ENCODE assay signal across 1 mouse cellular context in the genomic region with DNA sequence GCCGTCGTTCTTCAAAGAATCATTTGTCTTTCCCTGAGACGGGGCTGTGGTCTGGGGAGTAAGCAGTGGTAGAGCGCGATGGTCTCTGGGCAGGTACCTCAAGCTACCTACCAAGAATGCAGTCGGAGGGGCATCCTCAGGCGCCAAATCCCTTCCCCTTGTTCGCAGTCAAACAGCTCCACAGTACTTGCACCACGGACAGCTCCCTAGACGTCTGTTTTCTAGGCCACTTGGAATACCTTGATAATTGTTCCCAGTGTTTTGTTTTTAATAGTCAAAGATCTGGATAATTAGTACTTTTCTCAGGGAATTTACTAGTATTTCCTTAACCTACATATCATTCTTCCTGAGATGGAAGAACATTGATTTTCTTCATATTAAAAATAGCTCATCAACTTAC.
TF ChIP-seq lines count a peak whose summit lies in the region.

No protein-coding gene starts in this region.

TF ChIP-seq in MEL, 35 proteins besides CTCF, POLR2A, EP300 and RAD21:
- TF ChIP-seq ZNF384 (IDR thresholded peaks at IDR 0.05; ENCODE audit: low read depth, low read length): no peak
- no peak for TF ChIP-seq GATA1 (IDR thresholded peaks at IDR 0.05; ENCODE audit: low read depth, low read length)
- TF ChIP-seq ELF1 (IDR thresholded peaks at IDR 0.05; ENCODE audit: low read depth, low read length): no peak
- no peak for TF ChIP-seq NRF1 (IDR thresholded peaks at IDR 0.05; ENCODE audit: insufficient read depth, low read depth, low read length, poor library complexity, severe bottlenecking)
- TF ChIP-seq ETS1 (IDR thresholded peaks at IDR 0.05; ENCODE audit: low read depth, low read length): no peak
- no peak for TF ChIP-seq HCFC1 (IDR thresholded peaks at IDR 0.05; ENCODE audit: low read depth, low read length)
- TF ChIP-seq UBTF (IDR thresholded peaks at IDR 0.05; ENCODE audit: borderline replicate concordance, insufficient read depth, low read depth, low read length): no peak
- TF ChIP-seq E2F4 (IDR thresholded peaks at IDR 0.05; ENCODE audit: borderline replicate concordance, low read depth, low read length): no peak
- TF ChIP-seq MAFK (IDR thresholded peaks at IDR 0.05; ENCODE audit: borderline replicate concordance, low read depth, low read length): no peak
- TF ChIP-seq ZMIZ1 (IDR thresholded peaks at IDR 0.05; ENCODE audit: low read depth, low read length): no peak
- no peak for TF ChIP-seq MYC (IDR thresholded peaks at IDR 0.05; ENCODE audit: low read depth, low read length)
- no peak for TF ChIP-seq MAZ (IDR thresholded peaks at IDR 0.05; ENCODE audit: low read depth, low read length)
- TF ChIP-seq SMC3 (IDR thresholded peaks at IDR 0.05; ENCODE audit: low read depth, low read length): no peak
- no peak for TF ChIP-seq JUND (IDR thresholded peaks at IDR 0.05; ENCODE audit: low read depth, low read length)
- TF ChIP-seq CHD2 (IDR thresholded peaks at IDR 0.05; ENCODE audit: low read length): no peak
- TF ChIP-seq TAL1 (IDR thresholded peaks at IDR 0.05; ENCODE audit: low read length): no peak
- no peak for TF ChIP-seq TBP (IDR thresholded peaks at IDR 0.05; ENCODE audit: low read depth, low read length)
- TF ChIP-seq USF2 (IDR thresholded peaks at IDR 0.05; ENCODE audit: borderline replicate concordance in 1 of 2, insufficient read depth in 1 of 2, low read depth in 1 of 2, low read length in 2 of 2): no peak
